Mouse (Mus musculus): ENCODE measurements at regions not wholly inside any gene's neighbourhood (a gene's known extent, or its start where the extent isn't known, plus 50 kb on each side); places are given as distances from the start of the nearest gene placed in this dataset.

- Histone ChIP-seq H3K9me3 (ENCODE audit: control insufficient read depth, low read length) (no peaks in the 10 kb centered on the region), H3K4me1 (ENCODE audit: control insufficient read depth in 2 of 2, insufficient read depth in 2 of 2, low read length in 2 of 2) (peaks cover 0 to 6% of the 10 kb centered on the region in 2 experiments; a peak in 1 of 4 replicates), H3K4me3 (ENCODE audit: control insufficient read depth in 1 of 2, insufficient read depth in 1 of 2, low read depth in 1 of 2, low read length in 2 of 2) (no peak overlapping the region), H3K27me3 (ENCODE audit: control insufficient read depth, insufficient read depth, low read length) (0 out of 2 replicates have a peak, but pooled peaks cover 3% of the 10 kb centered on the region), H3K27ac (replicated peaks in 1 of 2; ENCODE audit: control insufficient read depth in 1 of 2, insufficient read depth in 1 of 2, low read depth in 2 of 2, low read length in 2 of 2) (no peak overlapping the region), H3K9ac (ENCODE audit: low read length) (no peak overlapping the region), H3K4me2 (ENCODE audit: low read length) (no peak overlapping the region), H3K36me3 (ENCODE audit: control insufficient read depth, insufficient read depth, low read length) (no peaks in the 10 kb centered on the region)
- no peak for ATAC-seq (ENCODE audit: insufficient number of reproducible peaks, insufficient read depth, low FRiP score, low read depth)
- WGBS, result 61% methylated on average over 4 of the region's 4 CpGs
Observed at GRCm38 (mm10) chr5:132609251-132609650, 66.1 kb upstream of the Auts2 start.

- Histone ChIP-seq H3K27me3 (ENCODE audit: control insufficient read depth, insufficient read depth, low read length) (no peaks in the 10 kb centered on the region), H3K4me3 (ENCODE audit: control insufficient read depth in 1 of 2, insufficient read depth in 1 of 2, low read depth in 1 of 2, low read length in 2 of 2) (no peak overlapping the region), H3K4me2 (ENCODE audit: low read length) (no peak overlapping the region), H3K9ac (ENCODE audit: low read length) (no peak overlapping the region), H3K27ac (replicated peaks in 1 of 2; ENCODE audit: control insufficient read depth in 1 of 2, insufficient read depth in 1 of 2, low read depth in 2 of 2, low read length in 2 of 2) (no peak overlapping the region), H3K36me3 (ENCODE audit: control insufficient read depth, insufficient read depth, low read length) (no peaks in the 10 kb centered on the region), H3K4me1 (ENCODE audit: control insufficient read depth in 2 of 2, insufficient read depth in 2 of 2, low read length in 2 of 2) (no peaks in the 10 kb centered on the region), H3K9me3 (ENCODE audit: control insufficient read depth, low read length) (no peaks in the 10 kb centered on the region)
- WGBS, result 54% methylated on average over 6 of the region's 6 CpGs
- ATAC-seq (ENCODE audit: insufficient number of reproducible peaks, insufficient read depth, low FRiP score, low read depth), result no peak
Observed at GRCm38 (mm10) chr5:132606216-132606615, 63.1 kb upstream of the Auts2 start.

- WGBS, result 54% methylated on average over 6 of the region's 6 CpGs
- no peak overlapping the region for H3K27ac ChIP-seq (replicated peaks in 1 of 2; ENCODE audit: control insufficient read depth in 1 of 2, insufficient read depth in 1 of 2, low read depth in 2 of 2, low read length in 2 of 2)
- H3K36me3 ChIP-seq (ENCODE audit: control insufficient read depth, insufficient read depth, low read length), result no peaks in the 10 kb centered on the region
- no peak overlapping the region for H3K9ac ChIP-seq (ENCODE audit: low read length)
- no peaks in the 10 kb centered on the region for H3K4me1 ChIP-seq (ENCODE audit: control insufficient read depth in 2 of 2, insufficient read depth in 2 of 2, low read length in 2 of 2)
- no peaks in the 10 kb centered on the region for H3K27me3 ChIP-seq (ENCODE audit: control insufficient read depth, insufficient read depth, low read length)
- ATAC-seq (ENCODE audit: insufficient number of reproducible peaks, insufficient read depth, low FRiP score, low read depth), result no peak
- no peaks in the 10 kb centered on the region for H3K9me3 ChIP-seq (ENCODE audit: control insufficient read depth, low read length)
- no peak overlapping the region for H3K4me2 ChIP-seq (ENCODE audit: low read length)
- no peak overlapping the region for H3K4me3 ChIP-seq (ENCODE audit: control insufficient read depth in 1 of 2, insufficient read depth in 1 of 2, low read depth in 1 of 2, low read length in 2 of 2)
Observed at GRCm38 (mm10) chr5:132594796-132595195, 51.7 kb upstream of the Auts2 start.
